Mouse (Mus musculus): ENCODE measurements around the gene Glipr1.
A peak's percentile ranks its signal among the peaks of the same experiment; 100 is the strongest.
"Not testable (repeated sequence)": the region's sequence is repeated elsewhere in the genome, so short reads cannot be mapped to it uniquely, and the experiment has no call there.

The Glipr1 gene

DNA sequence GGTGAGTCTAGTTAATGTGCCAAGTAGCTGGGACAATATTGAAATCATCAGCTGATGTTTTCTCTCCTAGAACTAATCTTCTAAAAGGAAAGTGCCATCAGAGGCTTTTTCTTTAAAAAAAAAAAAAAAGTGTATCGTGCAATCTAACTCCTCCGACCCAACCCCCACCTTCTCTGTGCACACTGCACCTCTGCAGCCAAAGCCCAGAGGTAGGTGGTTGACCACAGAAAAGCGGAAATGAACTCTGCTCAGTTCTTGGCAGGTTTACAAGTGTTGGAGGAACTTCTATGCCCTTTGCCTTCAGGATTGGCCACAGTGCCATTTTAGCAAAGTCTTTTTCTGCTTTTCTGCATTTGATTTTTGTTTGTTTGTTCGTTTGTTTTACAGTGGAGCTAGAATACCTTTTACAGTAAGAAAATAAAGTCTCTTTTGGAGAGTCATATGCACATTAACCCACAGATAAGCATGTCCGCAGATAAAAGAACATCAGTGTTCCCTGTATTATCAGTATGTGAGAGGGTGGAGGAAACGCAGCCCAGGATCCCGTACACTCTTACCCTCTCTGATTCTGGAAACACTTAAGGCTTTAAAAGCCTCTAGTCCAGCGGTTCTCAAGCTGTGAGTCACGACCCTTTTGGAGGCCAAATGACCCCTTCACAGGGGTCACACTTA is at the start of gene Glipr1:
TSS of gene Glipr1 (minus strand) at position 88 of the 672 bp plus-strand sequence.
- no peak for DNase-seq

- DNase-seq, result not testable (repeated sequence)
Measured at GRCm38 (mm10) chr10:112051956-112052355, 49.5 kb upstream of the Glipr1 start.

DNA sequence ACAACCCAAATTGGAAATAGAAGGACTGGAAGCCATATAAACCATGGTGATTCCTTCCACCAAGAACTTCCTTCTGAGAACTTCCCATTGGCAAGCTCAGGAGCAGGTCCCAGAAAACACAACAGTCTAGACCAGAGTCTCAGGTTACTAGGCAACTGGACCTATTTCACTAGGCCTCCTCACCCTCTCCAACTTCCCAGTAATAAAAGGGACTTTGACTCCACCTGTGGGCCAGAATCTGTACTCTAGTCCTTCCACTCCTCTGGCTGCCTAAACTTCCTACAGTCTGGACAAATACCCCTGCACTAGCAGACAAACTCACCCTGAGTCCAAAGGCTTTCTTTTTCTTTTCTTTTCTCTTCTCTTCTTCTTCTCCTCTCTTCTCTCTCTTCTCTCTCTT is 48.8 kb upstream of the Glipr1 start:
- DNase-seq, result no peak

GRCm38 (mm10) chr10:112044283-112044682 is 41.9 kb upstream of the Glipr1 start:
- DNase-seq, result not testable (repeated sequence)

DNA sequence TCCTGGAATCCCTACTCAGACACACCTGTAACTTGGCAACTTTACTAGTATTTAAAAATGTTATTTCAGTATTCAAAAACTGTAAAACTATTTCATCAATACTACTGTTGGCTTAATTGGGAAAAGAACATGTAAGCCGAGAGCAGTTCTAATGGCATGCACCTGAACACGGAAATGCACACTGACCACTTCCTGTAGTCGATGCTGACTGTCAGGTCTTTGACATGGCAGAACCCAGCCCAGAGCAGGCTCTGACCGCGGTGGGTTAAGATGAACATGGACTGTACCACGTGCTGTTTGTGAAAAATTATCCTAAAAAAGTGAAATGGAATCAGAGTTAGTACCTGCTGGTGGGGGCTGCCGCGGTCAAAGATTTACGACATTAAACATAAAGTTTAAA is 41.1 kb upstream of the Glipr1 start:
- DNase-seq, result not testable (repeated sequence)

GRCm38 (mm10) chr10:112028689-112029088 is 26.3 kb upstream of the Glipr1 start:
- not testable (repeated sequence) for DNase-seq

- DNase-seq, result no peak
Measured at GRCm38 (mm10) chr10:112023585-112023984, 21.2 kb upstream of the Glipr1 start.

DNA sequence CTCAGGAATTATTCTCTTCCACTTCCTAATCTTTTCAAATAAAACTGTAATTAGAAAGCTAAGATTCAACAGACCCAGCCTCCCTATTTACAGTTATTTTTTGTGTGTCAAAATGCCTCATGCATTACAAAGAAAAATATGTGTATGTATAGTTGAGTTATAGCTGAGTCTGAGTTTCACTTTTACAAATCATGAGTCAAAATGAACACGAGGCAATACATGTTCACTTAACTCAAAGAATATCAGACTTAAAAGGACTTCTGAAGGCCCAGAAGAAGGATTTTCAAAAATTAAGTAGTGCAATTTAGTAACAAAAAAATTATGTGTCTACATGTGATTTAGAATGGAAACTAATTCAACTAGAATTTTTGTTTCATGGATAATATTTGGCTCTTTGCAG is 7.1 kb upstream of the Glipr1 start:
- not testable (repeated sequence) for DNase-seq

DNA sequence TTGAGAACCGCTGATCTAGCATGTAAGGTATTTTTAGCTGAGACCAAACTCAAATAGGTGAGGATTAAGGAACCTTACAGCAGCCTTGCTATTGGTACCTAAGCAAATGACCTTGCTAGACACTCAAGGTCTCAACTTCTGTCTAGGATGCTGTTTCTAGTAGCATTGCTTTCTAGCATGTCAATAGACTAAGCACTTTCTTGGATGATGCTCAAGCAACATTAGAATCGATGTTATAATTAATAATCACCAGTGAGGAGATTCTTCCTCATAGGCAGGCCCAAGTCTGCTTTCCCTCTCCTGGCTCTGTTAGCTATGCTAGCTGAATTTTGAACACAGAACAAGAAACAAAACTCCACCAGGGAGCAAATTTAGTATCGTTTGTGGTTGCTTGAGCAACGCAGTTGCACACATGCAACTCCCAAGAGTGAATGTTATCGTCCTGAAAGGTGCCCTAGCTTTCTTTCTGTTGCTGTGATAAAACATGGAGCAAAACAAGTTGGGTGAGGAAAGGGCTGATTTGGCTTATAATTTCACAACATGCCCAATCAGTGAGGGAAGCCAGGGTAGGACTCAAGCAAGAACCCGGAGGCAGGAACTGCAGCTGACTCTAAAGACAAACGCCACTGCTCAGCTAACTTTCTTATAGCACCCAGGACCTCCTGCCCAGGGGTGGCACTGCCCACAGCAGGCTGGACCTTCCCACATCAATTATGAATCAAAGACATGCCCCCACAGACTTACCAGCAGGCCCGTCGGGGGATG is 493 bp downstream of the Glipr1 start:
- DNase-seq, result no peak

DNA sequence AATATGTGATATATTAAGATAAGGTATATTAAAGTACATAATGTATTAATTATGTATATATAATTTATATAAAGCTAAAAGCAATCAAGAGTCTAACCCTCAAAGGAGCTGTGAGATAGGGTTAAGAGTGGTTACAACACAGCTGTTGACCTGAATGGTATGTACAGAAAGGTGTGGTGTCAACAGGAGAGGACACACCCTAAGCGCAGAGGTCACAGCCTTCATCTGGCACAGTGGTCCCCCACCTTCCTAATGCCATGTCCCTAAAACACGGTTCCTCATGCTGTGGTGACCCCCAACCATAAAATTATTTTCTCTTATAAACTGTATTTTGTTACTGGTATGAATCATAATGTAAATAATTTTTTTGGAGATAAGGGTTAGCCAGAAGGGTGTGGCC is 1.1 kb downstream of the Glipr1 start:
- no peak for DNase-seq

DNA sequence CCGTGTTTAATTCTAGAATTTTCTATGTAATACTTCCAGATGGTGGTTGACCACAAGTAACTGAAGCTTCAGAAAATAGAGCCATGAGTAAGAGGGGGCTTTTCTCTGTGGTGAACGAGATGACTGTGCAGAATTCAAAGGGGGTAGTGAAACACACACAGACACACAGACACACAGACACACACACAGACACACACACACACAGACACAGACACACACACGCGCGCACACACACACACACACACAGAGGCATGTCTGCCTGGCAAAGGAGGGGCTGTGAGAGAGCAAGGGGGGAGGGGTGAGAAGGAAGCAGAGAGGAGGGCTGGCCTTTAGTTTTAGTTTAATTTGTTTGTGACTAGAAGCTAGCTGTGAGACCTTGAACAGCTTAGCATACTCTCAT is 1.9 kb downstream of the Glipr1 start:
- no peak for DNase-seq

DNA sequence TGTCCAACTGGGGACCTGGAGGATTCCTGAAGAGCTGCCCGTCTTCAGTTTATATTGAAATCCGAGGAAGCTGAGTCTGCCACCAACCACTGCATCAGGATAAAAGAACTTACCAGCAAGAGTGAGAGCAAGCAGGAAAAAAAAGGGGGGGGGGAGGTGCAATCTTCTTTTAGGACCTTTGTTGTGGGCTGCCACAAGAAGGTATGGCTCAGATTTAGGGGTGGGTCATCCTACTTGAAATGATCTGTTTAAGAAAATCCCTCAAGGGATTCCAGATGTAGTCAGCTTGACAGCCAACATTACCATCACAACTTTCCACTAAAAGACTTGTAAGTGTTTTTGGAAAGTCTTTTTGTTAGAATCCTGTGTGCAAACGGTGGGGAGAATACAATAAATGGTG is 2.7 kb downstream of the Glipr1 start:
- no peak for DNase-seq

- DNase-seq, result no peak
Measured at GRCm38 (mm10) chr10:111997671-111998070, 4.8 kb downstream of the Glipr1 start.

GRCm38 (mm10) chr10:111996911-111997347 is 5.5 kb downstream of the Glipr1 start:
- DNase-seq, result no peak

DNA sequence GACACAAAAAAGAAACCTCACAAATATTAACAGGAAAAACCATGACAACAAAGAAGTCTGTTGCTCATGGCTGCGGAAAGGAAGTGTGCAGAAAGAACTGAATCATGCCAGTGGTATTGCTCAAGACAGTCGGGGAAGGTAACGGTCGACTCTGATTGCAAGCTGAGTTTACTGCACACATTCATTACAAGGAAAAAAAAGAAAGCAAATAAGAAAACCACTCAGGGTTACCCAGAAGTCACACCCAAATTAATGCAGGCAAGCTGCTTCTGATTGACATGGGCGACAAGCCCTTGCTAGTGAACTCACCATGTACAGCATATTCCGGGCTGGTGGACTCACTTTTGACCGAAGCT is 5.9 kb downstream of the Glipr1 start:
- no peak for DNase-seq

GRCm38 (mm10) chr10:111995803-111996548 is 6.5 kb downstream of the Glipr1 start:
- DNase-seq, result no peak

DNA sequence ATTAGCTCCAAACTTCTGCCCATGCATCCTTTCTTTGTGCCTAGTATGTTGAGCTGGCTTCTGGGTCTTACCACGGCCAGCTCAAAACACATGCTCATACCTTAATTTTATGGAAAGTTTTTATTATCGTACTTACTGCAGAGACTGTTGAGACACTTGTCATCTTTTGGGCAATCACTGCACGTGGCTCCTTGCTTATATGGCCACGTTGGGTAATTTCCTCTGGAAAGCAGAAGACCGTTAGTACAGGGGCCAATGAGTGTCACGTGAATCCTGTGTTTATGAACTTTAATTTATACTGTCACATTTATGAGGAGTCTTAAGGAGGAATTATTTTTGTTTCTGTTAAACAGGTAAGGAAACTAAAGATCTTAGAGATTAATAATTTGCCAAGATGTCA is 16.0 kb downstream of the Glipr1 start:
- no peak for DNase-seq

DNA sequence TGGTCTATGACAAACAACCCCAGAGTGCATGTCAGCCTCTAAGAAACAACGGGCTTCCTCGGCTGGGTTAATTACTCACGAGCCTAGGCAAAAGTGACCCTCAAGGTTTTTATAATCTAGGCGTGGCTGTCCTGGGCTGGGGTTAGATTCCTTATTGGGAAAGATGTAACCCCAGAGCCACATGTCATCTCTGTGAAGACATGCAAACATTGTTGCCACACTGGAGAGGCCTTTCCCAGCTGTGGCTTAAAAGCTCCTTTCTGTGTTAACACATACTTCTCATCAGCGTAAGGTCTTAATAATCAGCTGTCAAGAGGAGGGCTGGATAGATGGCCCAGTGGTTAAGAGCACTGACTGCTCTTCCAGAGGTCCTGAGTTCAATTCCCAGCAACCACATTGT is 19.4 kb downstream of the Glipr1 start:
- DNase-seq, result no peak

DNA sequence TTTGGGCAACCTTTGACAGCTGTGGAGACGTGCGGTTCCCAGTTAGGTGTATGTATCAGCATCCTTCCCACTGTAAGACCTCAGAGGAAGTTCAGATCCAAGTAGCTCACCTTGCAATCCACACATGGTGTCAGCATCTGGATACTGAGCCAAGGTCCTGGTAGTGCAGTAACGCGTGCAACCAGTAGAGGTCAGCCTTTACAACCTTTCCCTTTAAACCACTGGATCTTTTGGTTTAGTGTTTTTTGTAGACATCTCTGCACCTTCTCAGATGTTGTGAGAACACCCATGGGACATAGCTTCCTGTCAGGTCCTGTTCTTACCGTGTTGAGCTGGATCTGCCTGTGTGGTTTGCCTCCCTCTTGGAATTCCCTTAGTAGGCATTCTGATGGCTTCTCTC is 24.8 kb downstream of the Glipr1 start:
- DNase-seq, result peak; percentile 41 to 52

- peak; percentile 86 to 93 for DNase-seq
Measured at GRCm38 (mm10) chr10:111972542-111973361, 29.7 kb downstream of the Glipr1 start, which contains the start of gene Krr1. Krr1 (plus strand) TSS chr10:111972664.

DNA sequence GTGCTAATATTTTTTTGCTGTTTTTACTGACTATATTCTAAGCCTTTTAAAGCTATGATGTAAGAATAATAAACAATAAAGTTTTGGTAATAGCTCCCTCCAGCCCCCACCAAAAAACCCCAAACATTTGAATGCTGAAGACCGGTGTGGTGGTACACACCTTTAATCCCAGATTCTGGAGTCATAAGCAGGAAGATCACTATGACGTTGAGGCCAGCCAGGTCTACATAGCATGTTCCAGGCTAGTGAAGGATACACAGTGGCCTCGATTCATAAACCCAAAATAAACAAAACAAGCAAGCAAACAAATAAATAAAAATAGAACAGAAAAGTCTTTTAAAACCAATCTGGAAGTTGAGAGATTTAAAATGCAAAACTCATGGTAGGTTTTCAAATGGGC is 30.5 kb downstream of the Glipr1 start:
- no peak for DNase-seq

GRCm38 (mm10) chr10:111966394-111966793 is 36.0 kb downstream of the Glipr1 start:
- no peak for DNase-seq

GRCm38 (mm10) chr10:111960459-111960858 is 42.0 kb downstream of the Glipr1 start:
- no peak for DNase-seq

All from cerebellum, postnatal 36 days (tissue).